Mouse (Mus musculus): ENCODE results near the gene Olfr131.

DNA sequence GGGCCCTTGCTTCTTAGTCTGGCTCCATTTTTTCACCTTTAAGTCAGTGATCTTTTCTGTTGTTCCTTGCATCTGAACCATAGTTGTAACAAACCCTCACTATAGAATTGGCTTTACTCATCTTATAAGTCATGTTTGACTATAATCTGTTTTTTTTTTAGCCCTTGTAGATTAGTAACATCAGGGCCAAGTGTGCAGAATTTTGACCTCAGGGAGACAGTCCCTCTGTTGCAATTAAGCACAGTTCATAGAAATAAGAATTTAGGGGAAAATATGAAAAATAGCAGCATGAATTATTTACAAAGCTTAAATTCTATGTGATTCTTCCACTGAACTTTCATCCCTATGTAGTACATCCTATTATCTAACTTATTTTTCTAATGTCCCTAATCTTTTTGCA lies at the start of gene Olfr131:
- TF ChIP-seq GABPA (IDR thresholded peaks at IDR 0.05; ENCODE audit: low read depth, low read length) = no peak
- TF ChIP-seq ETS1 (IDR thresholded peaks at IDR 0.05; ENCODE audit: low read depth, low read length) = no peak
- TF ChIP-seq POLR2A (IDR thresholded peaks at IDR 0.05; ENCODE audit: control insufficient read depth in 1 of 2, insufficient read depth in 1 of 2, low read depth in 1 of 2, low read length in 2 of 2, poor library complexity in 1 of 2) = no peak
- no peak for TF ChIP-seq CTCF (IDR thresholded peaks at IDR 0.05 in 2 of 3, conservative IDR thresholded peaks at IDR 0.05 in 1 of 3; ENCODE audit: control insufficient read depth in 1 of 3, insufficient read depth in 1 of 3, low read depth in 2 of 3, low read length in 3 of 3, poor library complexity in 1 of 3, severe bottlenecking in 1 of 3)
- no peak for TF ChIP-seq KAT2A (conservative IDR thresholded peaks at IDR 0.05; ENCODE audit: low read depth, low read length)
- TF ChIP-seq MAX (IDR thresholded peaks at IDR 0.05; ENCODE audit: low read length) = no peak
- TF ChIP-seq MAFK (IDR thresholded peaks at IDR 0.05; ENCODE audit: borderline replicate concordance, low read depth, low read length) = no peak
- no peak for TF ChIP-seq TAL1 (IDR thresholded peaks at IDR 0.05; ENCODE audit: low read length)
- TF ChIP-seq ZMIZ1 (IDR thresholded peaks at IDR 0.05; ENCODE audit: low read depth, low read length) = no peak
- no peak for TF ChIP-seq TBP (IDR thresholded peaks at IDR 0.05; ENCODE audit: low read depth, low read length)
- TF ChIP-seq CHD2 (IDR thresholded peaks at IDR 0.05; ENCODE audit: low read length) = no peak

Measured in MEL (cell line).